9 mouse cellular contexts compared by ENCODE assay signal in the genomic region with DNA sequence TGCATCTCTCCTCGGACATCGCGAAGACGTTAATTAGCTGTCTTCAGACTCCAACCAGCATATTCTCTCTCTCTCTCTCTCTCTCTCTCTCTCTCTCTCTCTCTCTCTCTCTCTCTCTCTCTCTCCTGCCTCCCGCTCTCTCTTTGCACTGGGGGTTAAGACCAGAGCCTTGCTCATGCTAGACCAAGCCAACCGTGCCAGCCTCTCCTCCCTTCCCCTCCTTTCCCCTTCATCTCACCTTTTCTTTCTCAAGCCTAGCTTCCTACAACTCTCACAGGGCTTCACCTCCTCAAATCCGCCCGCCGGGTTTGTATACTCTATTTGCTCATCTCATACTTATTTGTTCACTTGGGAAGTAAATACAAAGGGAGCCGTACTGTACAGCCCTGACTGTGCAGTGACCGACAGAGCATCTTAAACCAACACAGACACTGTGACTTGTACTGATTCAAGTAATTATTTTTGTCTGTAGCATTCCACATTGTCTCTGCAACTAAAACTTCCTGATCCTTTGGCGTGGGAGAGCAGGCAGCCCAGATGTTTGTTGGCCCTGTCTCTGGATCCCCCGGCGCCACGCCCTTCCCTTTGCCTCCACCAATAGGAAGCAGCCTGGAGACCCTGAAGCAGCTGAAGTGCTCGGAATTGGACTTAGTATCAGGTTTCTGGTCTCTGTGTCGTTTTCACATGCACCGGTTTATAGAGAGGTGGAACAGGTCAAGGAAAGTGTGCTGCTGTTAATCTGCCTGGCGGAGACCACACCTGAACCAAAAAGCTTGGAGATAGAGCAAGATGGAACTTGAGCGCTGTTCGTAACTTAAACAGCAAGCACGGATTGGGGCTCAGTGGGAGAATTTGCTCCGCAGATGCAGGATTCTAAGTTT.
DNase-seq lines count a peak whose midpoint lies in the region; ATAC-seq and TF ChIP-seq lines count a peak whose summit lies in the region.
"Had no signal": no experiment of that assay in that cellular context is flagged by ENCODE, and none has a peak within 500 bp of the region (broad histone marks: within the 10 kb centered on the region; RNA-seq: fewer than 3 reads in every experiment).

No protein-coding gene starts in this region.

- H3K9ac ChIP-seq in forebrain, embryonic 14.5 days (ENCODE audit: low read length) = no peak overlapping the region
- H3K9ac ChIP-seq in intestine, embryonic 16.5 days (ENCODE audit: low read depth, low read length) = no peak overlapping the region
- peak overlapping the region; percentile 49; the same call in 1 of the 2 replicates for H3K9ac ChIP-seq in midbrain, embryonic 13.5 days (replicated peaks)
- H3K9ac ChIP-seq: liver, embryonic 14.5 days had no signal

- ATAC-seq in forebrain, embryonic 14.5 days = peak; percentile 93
- peak; percentile 92 for ATAC-seq in intestine, embryonic 16.5 days
- peak; percentile 84 for ATAC-seq in midbrain, embryonic 13.5 days
- no peak for ATAC-seq in granulocyte monocyte progenitor cell, adult 5-6 weeks (replicated peaks; ENCODE audit: poor library complexity, severe bottlenecking)

- H3K4me1 ChIP-seq in E14TG2a.4 (replicated peaks; ENCODE audit: low read depth, low read length) = peaks cover 25% of the 10 kb centered on the region
- H3K4me1 ChIP-seq in forebrain, embryonic 14.5 days (ENCODE audit: control insufficient read depth, insufficient read depth, low read length) = 0 out of 2 replicates have a peak, but pooled peaks cover 4% of the 10 kb centered on the region
- H3K4me1 ChIP-seq in intestine, embryonic 16.5 days (ENCODE audit: control insufficient read depth, insufficient read depth, low read length) = no peaks in the 10 kb centered on the region; the same call in 1 of the 2 replicates
- H3K4me1 ChIP-seq in midbrain, embryonic 13.5 days (replicated peaks) = peaks cover 11% of the 10 kb centered on the region

- WGBS in forebrain, embryonic 14.5 days = 15% methylated on average over 23 of the region's 23 CpGs
- WGBS in intestine, embryonic 16.5 days = 14% methylated on average over 23 of the region's 23 CpGs
- whole genome bisulfite sequencing in midbrain, embryonic 13.5 days = 17% methylated on average over 23 of the region's 23 CpGs

- TF ChIP-seq CTCF in E14TG2a.4 (conservative IDR thresholded peaks at IDR 0.05; ENCODE audit: low read length) = no peak

- no peaks in the 10 kb centered on the region for H3K9me3 ChIP-seq in E14TG2a.4 (ENCODE audit: low read length)
- H3K9me3 ChIP-seq in forebrain, embryonic 14.5 days (replicated peaks; ENCODE audit: control insufficient read depth, low read length) = no peaks in the 10 kb centered on the region
- no peaks in the 10 kb centered on the region for H3K9me3 ChIP-seq in intestine, embryonic 16.5 days (ENCODE audit: control insufficient read depth, low read length)
- H3K9me3 ChIP-seq in midbrain, embryonic 13.5 days = no peaks in the 10 kb centered on the region

- H3K4me2 ChIP-seq in forebrain, embryonic 14.5 days (ENCODE audit: low read length) = peak overlapping the region; percentile 58
- peak overlapping the region; percentile 43 for H3K4me2 ChIP-seq in intestine, embryonic 16.5 days (ENCODE audit: low read depth, low read length)
- H3K4me2 ChIP-seq in midbrain, embryonic 13.5 days (replicated peaks) = peak overlapping the region; percentile 64

- H3K27me3 ChIP-seq in E14TG2a.4 (ENCODE audit: insufficient read depth, low read length) = peaks cover 4% of the 10 kb centered on the region; the same call in 1 of the 2 replicates
- no peaks in the 10 kb centered on the region for H3K27me3 ChIP-seq in forebrain, embryonic 14.5 days (replicated peaks; ENCODE audit: control insufficient read depth, insufficient read depth, low read length)
- H3K27me3 ChIP-seq in intestine, embryonic 16.5 days (replicated peaks; ENCODE audit: control insufficient read depth, insufficient read depth, low read length) = no peaks in the 10 kb centered on the region
- peaks cover 15% of the 10 kb centered on the region; the same call in 1 of the 2 replicates for H3K27me3 ChIP-seq in midbrain, embryonic 13.5 days

- H3K4me3 ChIP-seq in E14TG2a.4 (replicated peaks; ENCODE audit: low read length) = peak overlapping the region; percentile 60
- peak overlapping the region; percentile 26 for H3K4me3 ChIP-seq in forebrain, embryonic 14.5 days (ENCODE audit: low read depth, low read length)
- H3K4me3 ChIP-seq in intestine, embryonic 16.5 days (ENCODE audit: low read length) = peak overlapping the region; percentile 31
- H3K4me3 ChIP-seq in midbrain, embryonic 13.5 days (replicated peaks) = peak overlapping the region; percentile 39

- H3K27ac ChIP-seq in forebrain, embryonic 14.5 days (ENCODE audit: low read depth, low read length) = no peak overlapping the region
- no peak overlapping the region for H3K27ac ChIP-seq in intestine, embryonic 16.5 days (ENCODE audit: low read length)
- H3K27ac ChIP-seq in midbrain, embryonic 13.5 days = no peak overlapping the region
- H3K27ac ChIP-seq: liver, embryonic 14.5 days had no signal

- no peaks in the 10 kb centered on the region for H3K36me3 ChIP-seq in E14TG2a.4 (ENCODE audit: insufficient read depth, low read length)
- H3K36me3 ChIP-seq in forebrain, embryonic 14.5 days (ENCODE audit: control insufficient read depth, insufficient read depth, low read length) = no peaks in the 10 kb centered on the region
- no peaks in the 10 kb centered on the region for H3K36me3 ChIP-seq in intestine, embryonic 16.5 days (ENCODE audit: control insufficient read depth, insufficient read depth, low read length)
- no peaks in the 10 kb centered on the region for H3K36me3 ChIP-seq in midbrain, embryonic 13.5 days

- peak; percentile 5 for DNase-seq in adrenal gland, adult 2 months
- no peak for DNase-seq in adrenal gland, adult 8-10 months
- peak; percentile 73 for DNase-seq in forebrain, embryonic 14.5 days (ENCODE audit: low spot score)
- no peak for DNase-seq in thymus, postnatal 25 days

Comparison
In these comparisons a context has a peak if more than half of its experiments do, and no peak if none do; other contexts are left out.
1. DNase-seq: peak in adrenal gland, adult 2 months (single experiment) and forebrain, embryonic 14.5 days (single experiment); none in adrenal gland, adult 8-10 months (single experiment) and thymus, postnatal 25 days (single experiment).
2. Peak in every context shown above with its lines, with median percentiles within 50 percentile points of each other: H3K4me3 ChIP-seq and H3K4me2 ChIP-seq.